Mouse (Mus musculus): ENCODE data around the gene Lgr5.

Gene Lgr5

DNA sequence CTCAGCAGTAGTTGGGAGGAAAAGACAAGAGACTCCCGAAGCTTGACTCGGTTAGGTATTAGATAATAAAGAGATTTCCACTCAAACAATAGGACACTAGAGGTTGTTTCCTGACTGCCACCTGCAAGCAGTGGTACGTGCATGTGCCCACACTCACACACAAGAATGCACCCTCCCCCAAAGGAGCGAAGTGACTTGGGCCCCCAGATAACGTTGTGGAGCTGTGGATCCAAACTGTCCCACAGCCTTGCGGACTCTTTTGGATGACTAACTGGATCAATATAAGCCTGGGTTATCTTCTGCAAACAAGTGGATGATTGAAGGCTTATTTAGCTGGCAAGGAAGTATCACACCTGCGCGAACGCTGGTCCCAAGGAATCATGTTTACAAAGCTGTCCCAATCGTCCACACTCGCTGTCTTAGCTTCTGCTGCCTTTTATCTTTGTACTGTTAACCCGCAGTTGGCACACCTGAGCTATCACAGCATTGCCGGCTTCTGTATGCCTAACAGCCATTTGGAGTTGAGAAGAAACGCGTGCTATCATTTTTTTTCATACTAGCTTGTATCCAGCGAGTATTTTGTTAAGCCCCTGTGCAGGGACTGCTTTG lies 81.8 kb downstream of the Lgr5 start:
- no peak for DNase-seq (ENCODE audit: low read depth, low spot score)

DNA sequence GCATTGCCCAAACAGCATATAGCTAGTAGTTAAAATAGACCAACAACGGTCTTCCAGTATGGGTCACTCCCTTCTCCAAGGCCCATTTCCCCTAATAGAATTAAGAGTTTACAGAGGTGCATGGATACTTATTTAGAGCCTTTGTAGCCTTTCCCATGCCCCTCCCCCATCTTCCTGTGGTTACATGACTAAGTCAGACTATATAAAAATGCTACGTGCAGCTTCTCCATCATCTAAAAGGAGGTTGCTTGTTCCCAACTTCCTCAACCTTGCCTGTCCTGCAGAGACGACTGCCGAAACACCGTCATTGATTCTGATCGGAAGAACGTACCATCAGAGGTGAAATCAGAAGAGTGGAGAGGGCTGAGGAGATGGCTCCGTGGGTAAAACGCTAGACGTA lies 82.4 kb downstream of the Lgr5 start:
- no peak for DNase-seq (ENCODE audit: low read depth, low spot score)

DNA sequence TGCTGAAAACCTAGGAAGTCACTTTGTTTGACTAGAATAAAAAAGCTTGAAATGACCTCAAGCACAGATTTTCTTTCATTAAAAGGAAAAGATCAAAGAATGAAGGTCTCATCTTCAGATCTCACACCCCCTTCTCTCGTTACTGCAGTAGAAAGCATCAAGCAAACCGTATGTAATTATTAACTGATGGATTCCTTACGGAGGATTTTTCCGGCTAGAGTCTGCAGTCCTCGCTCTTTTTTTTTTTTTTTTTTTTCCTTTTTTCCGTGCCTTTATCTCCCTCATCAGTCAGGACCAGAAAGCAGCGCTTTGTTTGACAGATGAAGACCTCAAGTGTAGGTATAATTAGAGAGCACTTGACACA lies 93.8 kb downstream of the Lgr5 start:
- no peak for DNase-seq (ENCODE audit: low read depth, low spot score)

DNA sequence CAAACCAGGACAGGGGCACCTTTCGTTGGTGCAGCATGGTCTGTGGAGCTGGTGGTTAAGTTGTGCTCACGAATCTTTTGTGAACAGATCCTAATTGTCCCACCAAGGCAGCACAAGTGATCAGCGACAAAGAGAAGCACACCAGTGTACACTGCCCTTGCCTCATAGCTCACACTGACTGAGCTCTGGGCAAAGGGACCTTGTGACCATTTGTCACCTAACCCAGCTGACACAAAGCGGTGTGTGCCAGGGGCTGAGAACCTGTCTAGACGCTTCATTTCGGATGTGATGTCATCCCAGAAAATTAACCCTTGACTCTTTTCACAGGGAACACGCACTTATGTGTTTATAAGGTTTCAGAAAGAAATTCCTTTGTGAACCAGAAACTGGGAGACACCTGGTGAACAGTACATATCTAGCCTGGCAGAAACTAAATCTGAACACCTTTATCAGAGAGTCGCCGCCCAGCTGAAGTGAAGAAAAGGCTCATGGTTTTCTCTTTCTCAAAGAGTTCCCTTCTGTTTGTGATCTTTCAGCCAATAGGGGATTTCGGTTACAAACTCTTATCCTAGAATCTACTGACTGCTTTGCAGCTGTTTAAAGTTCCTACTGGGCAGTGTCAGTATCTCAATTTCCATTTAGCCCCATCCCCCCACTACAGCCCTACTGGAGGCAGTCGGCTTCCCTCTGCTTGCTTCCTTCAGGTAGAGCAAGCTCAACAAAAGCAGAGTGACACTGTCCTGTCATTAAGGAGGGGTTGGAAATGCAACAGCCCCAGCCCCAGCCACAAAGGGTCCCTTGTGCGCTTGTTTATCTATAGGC lies 94.4 kb downstream of the Lgr5 start:
- DNase-seq (ENCODE audit: low read depth, low spot score) = no peak

DNA sequence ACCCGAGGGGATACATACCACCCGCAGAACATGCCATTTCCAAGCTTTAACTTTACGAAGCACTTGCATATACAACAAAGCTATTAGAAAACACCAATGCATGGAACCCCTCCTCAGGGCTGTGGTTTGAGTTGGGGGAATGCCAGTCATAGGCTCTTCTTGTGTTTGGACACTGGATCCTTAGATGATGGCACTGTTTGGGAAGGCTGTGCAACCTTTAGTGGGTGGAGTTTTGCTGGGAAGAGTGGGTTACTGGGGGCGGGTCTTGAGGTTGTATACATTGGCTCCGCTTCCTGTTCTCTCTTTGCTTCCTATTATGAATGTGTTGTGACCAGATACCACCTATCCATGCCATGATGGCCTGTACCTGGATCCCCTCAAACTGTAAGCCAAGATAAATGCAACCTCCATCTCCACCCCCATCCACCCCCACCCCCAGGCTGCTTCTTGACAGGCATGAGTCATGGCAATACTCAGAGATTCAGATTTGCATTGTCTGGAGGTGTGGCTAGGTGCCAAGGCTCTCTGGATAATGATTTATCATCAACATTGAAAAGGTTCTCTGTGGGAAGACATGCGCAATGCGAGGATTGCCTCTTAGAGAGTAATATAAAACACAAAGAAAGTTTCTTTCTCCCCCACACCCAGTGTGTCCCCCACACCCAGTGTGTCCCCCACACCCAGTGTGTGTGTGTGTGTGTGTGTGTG lies 95.6 kb downstream of the Lgr5 start:
- DNase-seq (ENCODE audit: low read depth, low spot score) = no peak

DNA sequence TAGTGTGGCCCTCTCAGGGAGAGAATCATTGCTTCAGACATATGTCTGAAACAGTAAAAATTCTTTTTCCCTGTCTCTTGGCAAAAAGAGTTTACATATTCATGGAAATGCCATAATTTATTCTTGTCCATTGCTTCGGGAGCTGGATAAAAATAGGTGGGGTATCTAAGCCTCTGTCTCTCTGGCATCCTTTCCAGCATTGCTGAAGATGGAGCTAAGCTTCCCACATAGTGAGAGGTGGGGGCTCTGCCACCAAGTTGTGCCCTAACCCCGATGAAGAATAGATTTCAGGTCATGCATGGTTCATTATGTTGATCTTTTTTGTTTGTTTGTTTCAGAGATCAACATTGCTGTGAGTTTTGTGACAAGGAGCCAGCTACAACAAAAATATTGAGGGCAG lies 102.0 kb downstream of the Lgr5 start:
- DNase-seq (ENCODE audit: low read depth, low spot score) = no peak

DNA sequence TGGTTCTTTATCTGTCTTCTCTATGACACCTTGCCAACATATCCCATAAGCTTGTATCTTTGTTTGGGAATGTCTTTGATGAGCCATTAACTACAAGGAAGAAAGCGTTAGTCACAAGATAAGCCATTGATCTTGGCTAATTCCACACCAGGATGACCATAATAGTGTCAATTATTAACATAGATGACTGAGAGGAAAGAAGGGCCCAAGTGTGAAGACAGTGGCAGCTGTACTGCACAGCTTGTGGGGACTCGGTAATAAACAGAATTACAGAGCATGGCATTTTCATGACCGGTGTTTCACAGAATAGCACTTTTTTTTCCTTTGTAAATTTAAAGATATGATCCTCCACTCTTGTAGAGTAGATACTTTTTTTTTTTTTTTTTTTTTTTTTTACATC lies 102.9 kb downstream of the Lgr5 start:
- DNase-seq (ENCODE audit: low read depth, low spot score) = no peak

DNA sequence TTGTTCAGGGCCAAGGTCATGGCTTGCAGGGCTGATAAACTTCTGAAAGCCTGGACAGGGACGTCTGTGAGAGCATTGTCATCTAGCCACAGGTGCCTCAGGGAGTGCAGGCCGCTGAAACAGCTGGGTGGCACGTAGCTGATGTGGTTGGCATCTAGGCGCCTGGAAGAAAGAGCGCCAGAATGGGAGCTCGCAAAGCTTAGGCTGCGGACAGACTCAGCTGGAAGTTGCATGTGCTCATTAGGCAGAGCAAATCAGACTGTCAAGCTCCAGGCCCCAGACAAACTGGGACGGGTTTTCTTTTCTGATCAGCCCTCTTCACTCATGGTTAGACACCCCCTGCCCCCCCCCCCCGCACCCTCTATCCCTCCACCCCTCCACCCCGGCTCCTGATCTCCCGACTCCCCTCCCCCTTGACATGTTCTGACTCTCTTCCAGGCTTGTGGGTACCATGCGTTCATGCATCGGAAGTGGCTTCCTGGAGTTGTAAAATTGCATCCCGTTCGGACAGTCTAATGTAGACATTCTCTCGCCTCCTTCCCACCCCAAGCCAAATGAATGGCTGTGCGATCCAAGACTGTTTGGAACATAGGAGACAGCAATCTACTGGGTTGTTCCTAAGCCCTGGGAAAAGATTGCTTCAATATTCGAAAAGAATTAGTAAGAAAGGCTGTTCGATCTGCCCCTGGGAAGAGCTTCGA lies 109.0 kb downstream of the Lgr5 start:
- DNase-seq (ENCODE audit: low read depth, low spot score) = no peak

DNA sequence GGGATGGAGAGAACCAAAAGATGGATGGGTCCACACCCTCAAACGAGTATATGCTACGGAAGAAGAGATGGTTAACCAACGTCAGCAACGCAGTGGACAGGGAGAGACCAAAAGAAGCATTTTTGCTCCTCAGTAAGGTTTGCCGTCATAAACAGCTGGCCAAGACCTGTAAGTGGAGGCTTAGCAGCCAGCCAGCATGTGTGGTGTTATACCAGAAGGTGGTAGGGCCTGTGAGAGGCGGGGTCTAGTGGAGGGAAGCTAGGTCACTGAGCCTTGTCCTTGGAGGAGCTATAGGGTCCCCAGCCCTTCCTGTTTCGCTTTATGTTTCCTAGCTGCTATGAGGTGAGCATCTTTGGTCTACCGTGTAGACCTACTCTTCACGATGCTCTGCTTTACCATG lies 111.1 kb downstream of the Lgr5 start:
- DNase-seq (ENCODE audit: low read depth, low spot score) = no peak

DNA sequence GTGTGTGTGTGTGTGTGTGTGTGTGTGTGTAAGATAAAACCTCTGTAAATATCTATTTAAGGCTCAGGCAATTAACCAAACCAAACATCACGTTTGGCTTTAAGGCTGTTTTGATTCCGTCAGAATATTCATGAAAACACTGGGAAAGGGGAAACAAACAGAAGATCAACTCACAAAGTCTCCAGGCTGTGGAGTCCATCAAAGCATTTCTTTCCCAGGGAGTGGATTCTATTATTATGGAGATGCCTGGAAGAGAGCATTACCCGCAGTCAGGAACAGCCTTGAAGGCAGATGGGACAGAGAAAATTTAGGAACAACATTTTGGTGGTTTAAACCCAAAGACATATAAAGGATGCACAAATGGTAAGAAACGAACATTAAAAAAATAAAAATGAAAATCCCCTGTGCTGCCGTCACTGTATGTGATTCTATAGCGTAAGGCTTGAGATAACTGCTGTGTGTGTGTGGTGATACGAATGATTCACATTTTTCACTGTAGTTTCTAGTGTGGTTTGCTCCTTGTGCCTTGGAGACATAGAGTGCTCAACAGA lies 112.5 kb downstream of the Lgr5 start:
- DNase-seq (ENCODE audit: low read depth, low spot score) = no peak

DNA sequence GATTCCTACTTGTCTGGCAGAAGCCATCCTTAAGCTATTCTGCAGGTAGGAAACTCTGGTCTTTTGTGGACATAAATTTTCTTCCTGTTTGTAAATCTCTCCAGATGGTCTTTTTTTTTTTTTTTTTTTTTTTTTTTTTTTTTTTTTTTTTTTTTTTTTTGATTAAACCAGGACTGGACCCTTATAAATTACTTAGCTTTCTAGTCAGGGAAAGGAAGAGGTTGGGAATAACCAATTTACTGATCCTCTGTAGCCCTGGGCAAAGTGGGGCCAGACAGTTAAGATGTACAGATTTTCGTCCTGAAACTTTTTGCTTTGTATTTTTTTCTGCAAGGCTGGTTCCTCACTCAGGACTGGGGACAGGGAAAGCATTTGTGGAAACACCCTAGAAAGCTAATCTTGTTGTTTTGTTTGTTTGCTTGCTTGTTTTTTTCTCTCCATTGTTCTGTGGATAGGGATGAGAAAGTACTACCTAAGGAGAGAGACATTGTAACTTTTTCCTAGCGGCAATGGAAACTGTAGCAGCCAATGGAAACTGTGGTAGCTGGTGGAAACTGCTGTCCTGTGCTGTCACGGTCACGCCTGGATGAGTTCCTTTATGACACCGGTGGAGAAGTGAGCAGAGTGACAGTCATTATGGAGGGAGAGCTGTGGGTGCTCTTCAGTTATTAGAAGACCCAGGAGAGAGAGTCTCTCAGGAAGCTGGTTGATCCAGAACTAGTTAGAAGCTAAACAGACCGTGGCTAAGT lies 114.2 kb downstream of the Lgr5 start:
- no peak for DNase-seq (ENCODE audit: low read depth, low spot score)

DNA sequence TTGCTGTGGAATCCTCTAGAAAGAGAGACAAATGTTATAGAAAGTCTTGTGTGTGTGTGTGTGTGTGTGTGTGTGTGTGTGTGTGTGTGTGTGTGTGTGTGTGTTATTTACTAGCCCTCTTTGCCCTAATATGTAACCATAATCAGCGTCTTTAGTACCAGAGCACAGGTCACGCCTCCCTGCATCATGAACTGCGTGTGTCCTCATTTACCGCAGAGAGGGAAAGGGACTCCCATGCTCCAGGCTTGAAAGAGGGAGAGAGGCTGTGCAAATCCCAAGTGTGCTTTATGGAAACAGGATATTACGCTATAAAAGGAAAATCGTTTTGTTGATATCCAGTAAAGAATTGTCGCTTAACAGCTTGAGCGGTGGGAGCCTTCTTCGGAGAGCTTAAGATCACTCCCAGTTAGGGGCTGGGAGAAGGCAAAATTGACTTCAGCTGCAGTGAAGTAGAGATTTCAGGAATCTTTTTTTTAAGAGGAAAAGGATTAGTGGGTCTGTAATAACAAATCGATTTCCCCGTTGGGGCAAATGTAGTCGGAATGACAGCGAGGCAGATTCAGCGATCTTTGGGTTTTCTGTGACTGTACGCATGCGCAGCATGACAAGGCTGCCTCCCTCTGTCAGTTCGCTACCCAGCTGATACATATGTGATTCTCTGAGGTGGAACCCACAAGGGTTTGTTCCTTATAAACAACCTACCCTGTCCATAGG lies 116.8 kb downstream of the Lgr5 start:
- no peak for DNase-seq (ENCODE audit: low read depth, low spot score)

DNA sequence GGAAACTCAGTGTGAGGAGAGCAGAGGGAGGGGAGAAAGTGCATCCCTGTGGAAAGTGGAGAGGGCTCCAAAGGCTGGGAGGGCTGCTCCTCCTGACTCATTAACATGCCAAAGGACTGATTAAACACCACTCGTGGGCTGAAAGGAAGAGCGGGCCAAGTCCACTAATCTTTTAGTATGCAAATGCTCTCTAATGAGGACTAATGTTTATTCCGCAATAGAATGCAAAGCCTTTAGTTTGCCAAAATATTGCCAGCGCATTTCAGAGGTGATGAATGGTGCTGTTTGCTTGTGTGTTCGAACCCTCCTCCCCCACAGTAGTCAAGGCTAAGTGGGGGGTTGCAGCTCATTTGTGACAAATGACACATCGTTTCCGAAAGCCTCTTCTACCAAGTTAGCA lies 118.5 kb downstream of the Lgr5 start:
- peak; percentile 20 for DNase-seq (ENCODE audit: low read depth, low spot score)

DNA sequence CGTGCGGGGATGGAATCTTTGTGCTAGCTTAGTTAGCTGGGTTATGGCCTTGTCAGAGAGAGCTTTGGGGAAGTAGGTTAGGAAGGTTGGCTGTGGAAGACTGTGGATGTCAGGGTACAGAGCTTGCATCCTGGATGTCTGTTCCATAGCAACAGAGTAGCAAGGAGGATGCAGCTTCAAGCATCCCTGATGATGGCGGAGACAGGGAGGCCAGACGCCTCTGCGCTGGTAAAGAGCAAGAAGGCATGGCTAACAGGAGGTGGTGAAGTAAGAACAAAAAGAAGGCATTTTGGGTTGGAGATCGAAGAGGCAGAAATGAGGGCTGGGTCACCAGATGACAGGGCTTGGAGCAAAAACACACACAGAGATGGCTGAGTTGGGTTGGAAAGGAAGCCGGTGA lies 118.9 kb downstream of the Lgr5 start:
- no peak for DNase-seq (ENCODE audit: low read depth, low spot score)

DNA sequence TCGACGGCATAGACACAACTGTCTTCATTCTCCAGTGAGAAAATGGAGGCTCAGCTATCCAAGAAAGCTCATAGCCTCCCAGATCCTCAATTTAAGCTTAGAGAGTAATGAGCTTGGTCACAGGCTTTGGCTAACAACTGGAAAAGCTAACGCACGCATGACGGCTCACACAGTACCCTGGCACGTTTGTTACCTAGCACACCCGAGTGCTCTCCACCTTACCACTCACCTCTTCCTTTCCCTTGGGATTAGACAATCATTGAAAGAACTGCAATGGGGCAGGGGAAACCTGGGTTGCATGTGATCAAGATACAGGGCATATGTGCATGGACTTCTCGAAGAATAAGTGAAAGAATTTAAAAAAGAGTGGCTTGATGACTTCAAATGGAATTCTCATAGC lies 119.6 kb downstream of the Lgr5 start:
- no peak for DNase-seq (ENCODE audit: low read depth, low spot score)

DNA sequence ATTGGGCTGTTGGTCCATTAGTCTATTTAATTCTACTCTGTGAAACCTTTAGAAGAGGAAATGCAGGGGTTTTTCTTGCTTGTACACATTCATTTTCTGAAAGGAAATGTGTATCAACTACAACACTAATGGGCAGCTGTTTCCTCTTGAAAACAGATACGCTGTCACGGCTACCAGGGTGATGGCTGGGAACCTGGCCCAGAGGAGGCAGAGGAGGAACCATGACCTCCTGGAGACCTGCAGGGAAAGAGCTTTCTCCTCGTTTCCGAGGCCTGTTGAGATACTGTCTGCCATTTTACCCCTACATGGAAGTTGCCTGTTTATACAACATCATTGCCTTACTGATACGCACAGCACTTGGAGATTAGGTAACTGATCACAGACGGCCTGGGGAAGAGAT lies 121.8 kb downstream of the Lgr5 start:
- no peak for DNase-seq (ENCODE audit: low read depth, low spot score)

DNA sequence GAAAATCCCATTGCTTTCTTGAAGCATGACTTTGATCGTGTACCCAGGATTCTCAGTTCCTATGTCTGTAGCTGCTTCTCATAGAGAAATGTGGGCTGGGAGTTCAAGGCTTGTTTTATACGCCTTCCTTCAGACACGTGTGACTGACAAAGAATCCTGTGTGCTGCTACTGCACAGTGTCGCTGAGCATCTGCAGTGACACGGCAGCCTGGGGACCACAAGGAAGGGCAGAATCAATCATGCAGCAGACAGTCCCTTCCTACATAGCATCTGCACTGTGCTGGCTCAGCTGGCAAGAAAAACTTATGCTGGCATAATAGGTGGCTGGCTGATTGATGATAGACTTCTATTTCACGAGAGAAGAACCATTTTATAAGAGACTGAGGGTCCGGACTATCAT lies 122.5 kb downstream of the Lgr5 start:
- DNase-seq (ENCODE audit: low read depth, low spot score) = no peak

DNA sequence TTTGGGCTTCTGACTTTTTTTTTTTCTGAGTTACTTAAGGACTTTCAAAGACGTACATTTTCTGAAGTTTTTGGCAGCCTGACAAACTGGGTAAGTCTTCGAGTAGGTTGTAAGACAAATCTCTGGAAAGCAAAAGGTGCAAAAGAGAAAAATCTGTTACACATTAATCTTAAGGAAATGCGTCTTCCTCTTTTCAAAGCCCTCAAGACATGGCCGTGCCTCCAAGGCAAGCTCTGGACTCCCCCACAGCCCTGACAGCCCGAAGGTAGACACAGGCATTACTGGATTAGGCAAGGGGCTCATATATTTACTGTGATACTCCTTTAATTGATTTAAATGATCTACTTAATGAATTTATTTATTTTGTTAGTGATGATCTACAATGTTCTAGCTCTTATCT lies 124.9 kb downstream of the Lgr5 start:
- no peak for DNase-seq (ENCODE audit: low read depth, low spot score)

DNA sequence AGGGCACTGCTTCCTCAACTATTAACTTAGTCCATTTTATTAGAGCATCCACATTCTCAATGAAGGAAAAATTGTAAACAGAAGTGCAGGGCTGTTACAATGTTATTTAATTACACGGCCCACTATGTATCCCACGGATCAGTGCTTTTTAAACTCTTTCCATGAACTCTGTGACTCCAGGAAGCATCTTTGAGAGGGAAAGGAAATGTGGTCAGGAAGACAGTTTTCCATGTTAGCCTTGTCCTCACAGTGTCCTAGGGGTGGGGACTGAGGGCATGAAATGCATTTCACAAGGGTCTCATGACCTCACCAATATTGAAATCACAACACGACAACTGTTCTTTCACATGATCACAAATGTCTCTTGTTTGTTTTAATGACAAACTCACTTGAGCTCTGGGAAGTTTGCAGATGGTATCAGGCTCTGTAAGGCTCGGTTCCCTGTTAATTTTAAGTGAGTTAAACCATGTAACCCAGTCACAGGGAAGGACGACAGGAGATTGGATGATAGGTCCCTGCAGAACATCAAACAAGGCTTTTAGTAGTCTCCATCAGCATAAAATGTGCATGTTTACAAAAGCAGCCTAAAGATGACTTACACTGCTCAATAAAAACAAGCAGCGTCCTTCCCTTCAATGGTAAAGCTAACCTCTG lies 130.1 kb downstream of the Lgr5 start:
- DNase-seq (ENCODE audit: low read depth, low spot score) = no peak

DNA sequence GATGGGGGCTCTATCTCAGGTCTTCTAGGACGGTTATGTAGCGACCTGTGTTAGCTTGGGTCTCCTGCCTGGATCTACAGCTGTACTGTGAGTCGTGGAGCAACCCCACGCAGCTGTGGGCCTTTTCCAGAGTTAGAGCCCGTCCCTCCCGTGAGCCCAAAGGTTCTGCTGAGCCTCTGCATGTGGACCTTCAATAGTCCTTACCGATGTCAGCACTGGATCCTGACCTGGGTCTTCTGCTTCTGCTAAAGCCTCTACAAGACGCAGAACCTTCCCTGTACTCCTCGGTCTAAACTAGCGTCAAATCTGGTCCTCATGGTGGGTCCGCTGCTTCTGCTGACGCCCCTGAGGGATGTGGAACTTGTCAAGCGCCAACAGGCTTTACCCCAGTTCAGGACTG lies 139.0 kb downstream of the Lgr5 start:
- no peak for DNase-seq (ENCODE audit: low read depth, low spot score)

Measured in retina, postnatal 7 days (tissue).